Mouse (Mus musculus): ENCODE data around the gene Vmn1r3. TPM values are rescaled to one million over a fixed set of nuclear protein-coding genes. Genes with fewer than 3 reads are reported as not detected.

Vmn1r3 gene
- not detected for polyA plus RNA-seq (2017; shearing (Covaris generic))

DNA sequence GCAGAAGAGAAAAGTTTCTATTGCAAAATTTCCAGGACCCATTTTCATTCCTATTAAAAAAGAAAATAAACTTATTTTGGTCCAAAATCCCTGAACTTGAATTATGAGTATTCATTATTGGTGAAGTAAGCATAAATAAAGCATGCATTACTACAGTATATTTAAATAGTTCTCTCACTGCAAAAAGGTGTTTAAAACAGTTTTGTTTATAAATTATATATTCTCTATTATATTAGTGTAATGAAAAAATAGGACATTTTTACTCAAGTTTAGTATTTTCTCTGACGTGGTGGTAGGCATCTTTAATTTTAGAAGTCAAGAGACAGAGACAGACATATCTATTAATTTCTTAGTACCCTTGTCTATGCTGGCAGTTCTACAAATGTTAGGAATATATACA is at the start of gene Vmn1r3:
Gene Vmn1r3 (minus strand): TSS at position 101 of the 400 bp plus-strand sequence.

GRCm38 (mm10) chr4:3167020-3167419 is 18.1 kb downstream of the Vmn1r3 start, which contains the start of gene Vmn1r2:
Gene Vmn1r2 (plus strand): TSS chr4:3167320.

Other genes starting within 250 kb of the Vmn1r3 start
- not detected for gene Vmn1r2, start 18.0 kb downstream of the Vmn1r3 start, polyA plus RNA-seq (2017; shearing (Covaris generic))